Mouse (Mus musculus) CD4-positive naive resting alpha-beta T cell, adult 57 days (primary cell): ENCODE data around the gene Tprg. TPM values are rescaled to one million over a fixed set of nuclear protein-coding genes. Genes with fewer than 3 reads are reported as not detected.

Experiments used
- total RNA-seq: library from RNA; stranded (reverse); gene quantifications from one replicate; pipeline ENCODE4 v1.2.4, GENCODE M21; 2023

Gene Tprg
- not detected for total RNA-seq

DNA sequence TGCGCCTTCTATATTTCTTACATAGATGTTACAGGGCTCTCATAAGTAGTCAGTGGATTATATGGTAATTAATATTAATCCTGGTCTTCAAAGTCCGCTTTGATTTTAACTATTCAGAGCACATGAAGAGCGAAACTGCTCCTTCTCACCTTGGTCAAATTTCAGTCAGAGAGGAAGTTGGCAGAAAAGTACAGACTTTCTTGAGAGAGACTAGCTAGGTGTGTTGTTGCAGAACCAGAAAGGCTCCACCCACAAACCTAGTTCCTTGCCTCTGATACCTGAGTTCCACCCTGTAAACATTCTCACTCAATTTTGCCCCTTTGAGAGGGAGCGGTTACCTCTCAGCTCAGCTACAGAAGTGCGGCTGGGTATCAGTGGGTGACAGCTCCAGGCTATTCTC is at the start of gene Tprg:
Gene Tprg (plus strand): TSS at position 301 of the 400 bp plus-strand sequence.

